Mouse (Mus musculus): Measurements from ENCODE around the gene Pih1d2. TPM values are rescaled to one million over a fixed set of nuclear protein-coding genes. Genes with fewer than 3 reads are reported as not detected.

Pih1d2 gene
- 8.2 and 8.7 TPM in 2 replicates for polyA plus RNA-seq (2016; fragmentation: Nextera tagmentation; extraction: Ambion mirVana)

- Histone ChIP-seq H3K4me3 (replicated peaks) (peak within 1 kb of the TSS; percentile 98), H3K27ac (peak within 1 kb of the TSS; percentile 96), H3K4me1 (peaks cover 14% of the 10 kb centered on the region), H3K27me3 (no peaks in the 10 kb centered on the region), H3K36me3 (replicated peaks) (peaks cover 33% of the 10 kb centered on the region), H3K9me3 (no peaks in the 10 kb centered on the region), H3K4me2 (peak within 1 kb of the TSS; percentile 76), H3K9ac (peak within 1 kb of the TSS; percentile 98)
- under 1% methylated on average over 70 of the region's 81 CpGs for WGBS
- ATAC-seq (ENCODE audit: low FRiP score) = peak; percentile 92
Measured at GRCm38 (mm10) chr9:50616766-50617603, at the start of gene Pih1d2, which contains the start of gene Nkapd1. Gene Pih1d2 (plus strand): TSS chr9:50617321. Gene Nkapd1 (minus strand): TSS chr9:50617464.

- 94% methylated on average over 4 of the region's 4 CpGs for WGBS
- Histone ChIP-seq H3K9me3 (no peaks in the 10 kb centered on the region), H3K4me2 (no peak overlapping the region), H3K4me3 (replicated peaks) (no peak overlapping the region), H3K4me1 (no peaks in the 10 kb centered on the region), H3K27ac (no peak overlapping the region), H3K9ac (no peak overlapping the region), H3K27me3 (no peaks in the 10 kb centered on the region), H3K36me3 (replicated peaks) (no peaks in the 10 kb centered on the region)
- no peak for ATAC-seq (ENCODE audit: low FRiP score)
Measured at GRCm38 (mm10) chr9:50567372-50567771, 49.7 kb upstream of the Pih1d2 start.

- H3K9me3 ChIP-seq = no peaks in the 10 kb centered on the region
- no peak for ATAC-seq (ENCODE audit: low FRiP score)
- no peaks in the 10 kb centered on the region for H3K4me1 ChIP-seq
- H3K4me3 ChIP-seq (replicated peaks) = no peak overlapping the region
- H3K4me2 ChIP-seq = no peak overlapping the region
- H3K9ac ChIP-seq = no peak overlapping the region
- H3K36me3 ChIP-seq (replicated peaks) = no peaks in the 10 kb centered on the region
- H3K27ac ChIP-seq = no peak overlapping the region
- H3K27me3 ChIP-seq = no peaks in the 10 kb centered on the region
- WGBS = 89% methylated on average over 2 of the region's 2 CpGs
Measured at GRCm38 (mm10) chr9:50567881-50568280, 49.2 kb upstream of the Pih1d2 start.

GRCm38 (mm10) chr9:50569599-50570525 lies 47.3 kb upstream of the Pih1d2 start:
- 76% methylated on average over 10 of the region's 10 CpGs for WGBS
- H3K4me2 ChIP-seq = no peak overlapping the region
- ATAC-seq (ENCODE audit: low FRiP score) = no peak

GRCm38 (mm10) chr9:50580370-50580769 lies 36.8 kb upstream of the Pih1d2 start:
- 23% methylated on average over 4 of the region's 4 CpGs for WGBS
- no peaks in the 10 kb centered on the region for H3K36me3 ChIP-seq (replicated peaks)

More at GRCm38 (mm10) chr9:50569599-50570525, 47.3 kb upstream of the Pih1d2 start:
- H3K9ac ChIP-seq = no peak overlapping the region
- no peaks in the 10 kb centered on the region for H3K36me3 ChIP-seq (replicated peaks)
- H3K4me3 ChIP-seq (replicated peaks) = no peak overlapping the region
- no peaks in the 10 kb centered on the region for H3K27me3 ChIP-seq
- no peaks in the 10 kb centered on the region for H3K4me1 ChIP-seq
- H3K9me3 ChIP-seq = no peaks in the 10 kb centered on the region
- no peak overlapping the region for H3K27ac ChIP-seq

GRCm38 (mm10) chr9:50585145-50585818 lies 31.8 kb upstream of the Pih1d2 start:
- WGBS = 90% methylated on average over 6 of the region's 6 CpGs
- H3K27ac ChIP-seq = no peak overlapping the region
- no peaks in the 10 kb centered on the region for H3K36me3 ChIP-seq (replicated peaks)
- no peak overlapping the region for H3K4me2 ChIP-seq
- H3K9me3 ChIP-seq = no peaks in the 10 kb centered on the region
- H3K9ac ChIP-seq = no peak overlapping the region
- no peaks in the 10 kb centered on the region for H3K27me3 ChIP-seq
- no peaks in the 10 kb centered on the region for H3K4me1 ChIP-seq
- H3K4me3 ChIP-seq (replicated peaks) = no peak overlapping the region
- no peak for ATAC-seq (ENCODE audit: low FRiP score)

More at GRCm38 (mm10) chr9:50580370-50580769, 36.8 kb upstream of the Pih1d2 start:
- Histone ChIP-seq H3K9ac (no peak overlapping the region), H3K4me3 (replicated peaks) (no peak overlapping the region), H3K9me3 (no peaks in the 10 kb centered on the region), H3K4me2 (no peak overlapping the region), H3K27ac (no peak overlapping the region), H3K27me3 (no peaks in the 10 kb centered on the region), H3K4me1 (no peaks in the 10 kb centered on the region)
- ATAC-seq (ENCODE audit: low FRiP score) = no peak

GRCm38 (mm10) chr9:50586955-50587354 lies 30.2 kb upstream of the Pih1d2 start:
- no peaks in the 10 kb centered on the region for H3K36me3 ChIP-seq (replicated peaks)
- H3K27ac ChIP-seq = no peak overlapping the region
- H3K27me3 ChIP-seq = no peaks in the 10 kb centered on the region
- H3K4me1 ChIP-seq = no peaks in the 10 kb centered on the region
- no peak overlapping the region for H3K4me2 ChIP-seq
- 83% methylated on average over 4 of the region's 4 CpGs for WGBS
- H3K9ac ChIP-seq = no peak overlapping the region
- H3K9me3 ChIP-seq = no peaks in the 10 kb centered on the region
- ATAC-seq (ENCODE audit: low FRiP score) = no peak
- H3K4me3 ChIP-seq (replicated peaks) = no peak overlapping the region

GRCm38 (mm10) chr9:50590856-50591518 lies 26.1 kb upstream of the Pih1d2 start:
- ATAC-seq (ENCODE audit: low FRiP score) = no peak
- H3K4me2 ChIP-seq = no peak overlapping the region
- H3K4me3 ChIP-seq (replicated peaks) = no peak overlapping the region
- H3K4me1 ChIP-seq = no peaks in the 10 kb centered on the region
- no peaks in the 10 kb centered on the region for H3K27me3 ChIP-seq
- 76% methylated on average over 10 of the region's 10 CpGs for WGBS
- no peak overlapping the region for H3K9ac ChIP-seq
- no peaks in the 10 kb centered on the region for H3K9me3 ChIP-seq
- H3K27ac ChIP-seq = no peak overlapping the region
- H3K36me3 ChIP-seq (replicated peaks) = peaks cover 13% of the 10 kb centered on the region

- Histone ChIP-seq H3K36me3 (replicated peaks) (peaks cover 32% of the 10 kb centered on the region), H3K9me3 (no peaks in the 10 kb centered on the region), H3K27me3 (no peaks in the 10 kb centered on the region), H3K4me3 (replicated peaks) (no peak overlapping the region), H3K4me2 (no peak overlapping the region), H3K9ac (no peak overlapping the region), H3K27ac (no peak overlapping the region), H3K4me1 (no peaks in the 10 kb centered on the region)
- 90% methylated on average over 9 of the region's 9 CpGs for WGBS
- ATAC-seq (ENCODE audit: low FRiP score) = no peak
Measured at GRCm38 (mm10) chr9:50592955-50593354, 24.2 kb upstream of the Pih1d2 start.

GRCm38 (mm10) chr9:50593544-50593943 lies 23.6 kb upstream of the Pih1d2 start:
- H3K4me1 ChIP-seq = no peaks in the 10 kb centered on the region
- no peak overlapping the region for H3K27ac ChIP-seq
- no peaks in the 10 kb centered on the region for H3K9me3 ChIP-seq
- no peaks in the 10 kb centered on the region for H3K27me3 ChIP-seq
- H3K9ac ChIP-seq = no peak overlapping the region
- H3K4me3 ChIP-seq (replicated peaks) = no peak overlapping the region
- ATAC-seq (ENCODE audit: low FRiP score) = no peak
- 73% methylated on average over 3 of the region's 3 CpGs for WGBS
- H3K4me2 ChIP-seq = no peak overlapping the region
- peaks cover 38% of the 10 kb centered on the region for H3K36me3 ChIP-seq (replicated peaks)

- Histone ChIP-seq H3K36me3 (replicated peaks) (peaks cover 48% of the 10 kb centered on the region), H3K9ac (no peak overlapping the region), H3K4me1 (no peaks in the 10 kb centered on the region), H3K27me3 (no peaks in the 10 kb centered on the region), H3K4me3 (replicated peaks) (no peak overlapping the region), H3K4me2 (no peak overlapping the region), H3K9me3 (no peaks in the 10 kb centered on the region), H3K27ac (no peak overlapping the region)
- ATAC-seq (ENCODE audit: low FRiP score) = no peak
- 83% methylated on average over 12 of the region's 12 CpGs for WGBS
Measured at GRCm38 (mm10) chr9:50594794-50595417, 22.2 kb upstream of the Pih1d2 start.
